Mouse (Mus musculus) midbrain, postnatal 0 days (tissue): ENCODE results near the gene Atad2b. TPM values are rescaled to one million over a fixed set of nuclear protein-coding genes. Genes with fewer than 3 reads are reported as not detected.
"Not testable (repeated sequence)": the region's sequence is repeated elsewhere in the genome, so short reads cannot be mapped to it uniquely, and the experiment has no call there.

ENCODE experiments used
- ATAC-seq: fragments of 200-750 bp; cut with Nextera tagmentation; 2 replicates; pipeline ENCODE4 v1.8.0; 2017; ENCODE audit warnings: moderate number of reproducible peaks, mild to moderate bottlenecking, moderate TSS enrichment, moderate library complexity; ENCODE audit not compliant: low FRiP score
- DNase-seq: peaks from one replicate; pipeline ENCODE4 v3.0.0-alpha.2; 2015; ENCODE audit warnings: low spot score
- H3K27ac ChIP-seq: fragments of 300-500 bp; sonication (generic); 2 replicates; pipeline ENCODE4 v1.5.1; 2014; ENCODE audit warnings: low read depth, mild to moderate bottlenecking, low read length, mixed read lengths
- H3K27me3 ChIP-seq: fragments of 300-500 bp; sonication (generic); 2 replicates; pipeline ENCODE4 v1.6.1; 2014; ENCODE audit warnings: low read length, control low read depth, mixed read lengths; ENCODE audit not compliant: insufficient read depth
- H3K36me3 ChIP-seq: fragments of 300-500 bp; sonication (generic); 2 replicates; pipeline ENCODE4 v1.6.1; 2014; ENCODE audit warnings: low read length, control low read depth, mixed read lengths; ENCODE audit not compliant: insufficient read depth
- H3K4me1 ChIP-seq: fragments of 300-500 bp; sonication (generic); 2 replicates; pipeline ENCODE4 v1.6.1; 2014; ENCODE audit warnings: mild to moderate bottlenecking, control low read depth, antibody characterized with exemption, low read length, mixed read lengths; ENCODE audit not compliant: insufficient read depth
- H3K4me2 ChIP-seq: fragments of 300-500 bp; sonication (generic); 2 replicates; pipeline ENCODE4 v1.6.1; 2014; ENCODE audit warnings: low read depth, mild to moderate bottlenecking, low read length, mixed read lengths; ENCODE audit not compliant: poor library complexity, severe bottlenecking
- H3K4me3 ChIP-seq: fragments of 300-500 bp; sonication (generic); 2 replicates; pipeline ENCODE4 v1.5.1; 2014; ENCODE audit warnings: low read depth, mild to moderate bottlenecking, low read length, moderate library complexity
- H3K9ac ChIP-seq: fragments of 300-500 bp; sonication (generic); replicated peaks from 2 replicates; pipeline ENCODE4 v1.6.1; 2014; ENCODE audit warnings: mild to moderate bottlenecking, low read length, moderate library complexity, mixed read lengths; ENCODE audit not compliant: poor library complexity, severe bottlenecking
- H3K9me3 ChIP-seq: fragments of 300-500 bp; sonication (generic); 2 replicates; pipeline ENCODE4 v1.6.1; 2016; ENCODE audit warnings: low read length, control low read depth
- CTCF ChIP-seq: IDR thresholded peaks from 2 replicates; pipeline ENCODE4 v1.5.1; 2016; ENCODE audit warnings: antibody characterized with exemption, mild to moderate bottlenecking
- WGBS: fragments of 180-500 bp; shearing (Covaris S2); extraction: QIAGEN DNeasy Blood & Tissue Kit; methylation state at CpG from one replicate; pipeline ENCODE4 v1.1.7; 2014; 5-methylcytosine and 5-hydroxymethylcytosine counted together
- polyA plus RNA-seq: library from polyadenylated mRNA; unstranded; fragments of >200 nt; fragmentation: Nextera tagmentation; extraction: Ambion mirVana; gene quantifications from 2 replicates; pipeline ENCODE4 v1.2.1, GENCODE M21; 2015
- total RNA-seq: library from RNA; depleted of rRNA; stranded (reverse); fragments of >200 nt; gene quantifications from 2 replicates; pipeline ENCODE4 v1.2.3, GENCODE M21; 2014

Gene Atad2b
- total and polyA plus RNA-seq, 2 experiments from 2014 or later: 8.8 to 27.2 TPM

- under 1% methylated on average over 103 of the region's 125 CpGs for WGBS
- peak within 1 kb of the TSS; percentile 73 for H3K4me3 ChIP-seq
- no peaks in the 10 kb centered on the region for H3K4me1 ChIP-seq
- no peaks in the 10 kb centered on the region for H3K27me3 ChIP-seq
- H3K27ac ChIP-seq: peak within 1 kb of the TSS; percentile 88
- H3K4me2 ChIP-seq: peak within 1 kb of the TSS; percentile 73
- ATAC-seq: peak; percentile 94
- peak; percentile 52 for TF ChIP-seq CTCF
- peak within 1 kb of the TSS; percentile 76 for H3K9ac ChIP-seq
- H3K9me3 ChIP-seq: no peaks in the 10 kb centered on the region
- H3K36me3 ChIP-seq: no peaks in the 10 kb centered on the region
- DNase-seq: peak; percentile 97
Measured at GRCm38 (mm10) chr12:4906951-4907906, 9.9 kb upstream of the Atad2b start, which contains the start of gene Ubxn2a. TSS of gene Ubxn2a (minus strand) at chr12:4907705.

GRCm38 (mm10) chr12:4908391-4908790 is 8.8 kb upstream of the Atad2b start:
- no peak for TF ChIP-seq CTCF
- H3K27ac ChIP-seq: 0 out of 2 replicates have a peak overlapping the region, but pooled peaks have one; percentile 88
- H3K36me3 ChIP-seq: no peaks in the 10 kb centered on the region
- no peak for DNase-seq
- WGBS: 94% methylated on average over 7 of the region's 7 CpGs
- ATAC-seq: no peak
- H3K27me3 ChIP-seq: no peaks in the 10 kb centered on the region
- H3K4me3 ChIP-seq: peak overlapping the region; percentile 73
- H3K9ac ChIP-seq: no peak overlapping the region
- no peaks in the 10 kb centered on the region for H3K4me1 ChIP-seq
- no peak overlapping the region; the same call in 1 of the 2 replicates for H3K4me2 ChIP-seq
- no peaks in the 10 kb centered on the region for H3K9me3 ChIP-seq

- not testable (repeated sequence) for ATAC-seq, H3K36me3 ChIP-seq, H3K4me2 ChIP-seq, H3K27me3 ChIP-seq, DNase-seq, H3K9ac ChIP-seq, H3K27ac ChIP-seq, H3K4me3 ChIP-seq, H3K9me3 ChIP-seq, H3K4me1 ChIP-seq
- 97% methylated on average over 1 of the region's 1 CpGs for WGBS
Measured at GRCm38 (mm10) chr12:4910496-4910895, 6.7 kb upstream of the Atad2b start.

GRCm38 (mm10) chr12:4911716-4912115 is 5.4 kb upstream of the Atad2b start:
- H3K9ac ChIP-seq: no peak overlapping the region
- no peak overlapping the region for H3K4me2 ChIP-seq
- DNase-seq (no peak), ATAC-seq (no peak)
- H3K9me3 ChIP-seq: no peaks in the 10 kb centered on the region
- no peak for TF ChIP-seq CTCF
- no peak overlapping the region for H3K4me3 ChIP-seq
- H3K27me3 ChIP-seq: no peaks in the 10 kb centered on the region
- H3K36me3 ChIP-seq: no peaks in the 10 kb centered on the region
- WGBS: 85% methylated on average over 4 of the region's 4 CpGs
- H3K4me1 ChIP-seq: no peaks in the 10 kb centered on the region
- H3K27ac ChIP-seq: no peak overlapping the region

- H3K9ac ChIP-seq: no peak overlapping the region
- DNase-seq: no peak
- no peaks in the 10 kb centered on the region for H3K36me3 ChIP-seq
- no peak overlapping the region for H3K4me3 ChIP-seq
- H3K4me1 ChIP-seq: peaks cover 4% of the 10 kb centered on the region; the same call in 1 of the 2 replicates
- no peaks in the 10 kb centered on the region for H3K27me3 ChIP-seq
- no peak for TF ChIP-seq CTCF
- no peak for ATAC-seq
- WGBS: 19% methylated on average over 3 of the region's 3 CpGs
- H3K27ac ChIP-seq: no peak overlapping the region
- H3K4me2 ChIP-seq: no peak overlapping the region
- H3K9me3 ChIP-seq: no peaks in the 10 kb centered on the region
Measured at GRCm38 (mm10) chr12:4914441-4914840, 2.7 kb upstream of the Atad2b start.

- Histone ChIP-seq H3K27ac (no peak overlapping the region), H3K4me2 (no peak overlapping the region), H3K9me3 (no peaks in the 10 kb centered on the region), H3K9ac (no peak overlapping the region), H3K27me3 (no peaks in the 10 kb centered on the region), H3K36me3 (no peaks in the 10 kb centered on the region), H3K4me3 (no peak overlapping the region), H3K4me1 (peaks cover 4% of the 10 kb centered on the region; the same call in 1 of the 2 replicates)
- WGBS: 85% methylated on average over 3 of the region's 3 CpGs
- ATAC-seq: no peak
- DNase-seq: no peak
- no peak for TF ChIP-seq CTCF
Measured at GRCm38 (mm10) chr12:4914944-4915343, 2.2 kb upstream of the Atad2b start.
